Mouse (Mus musculus) 416B (cell line): Measurements from ENCODE around the gene Myo10.

Source experiments
- DNase-seq: peaks from one replicate; pipeline ENCODE4 v3.0.0; 2011; ENCODE audit warnings: low read depth

Gene Myo10

DNA sequence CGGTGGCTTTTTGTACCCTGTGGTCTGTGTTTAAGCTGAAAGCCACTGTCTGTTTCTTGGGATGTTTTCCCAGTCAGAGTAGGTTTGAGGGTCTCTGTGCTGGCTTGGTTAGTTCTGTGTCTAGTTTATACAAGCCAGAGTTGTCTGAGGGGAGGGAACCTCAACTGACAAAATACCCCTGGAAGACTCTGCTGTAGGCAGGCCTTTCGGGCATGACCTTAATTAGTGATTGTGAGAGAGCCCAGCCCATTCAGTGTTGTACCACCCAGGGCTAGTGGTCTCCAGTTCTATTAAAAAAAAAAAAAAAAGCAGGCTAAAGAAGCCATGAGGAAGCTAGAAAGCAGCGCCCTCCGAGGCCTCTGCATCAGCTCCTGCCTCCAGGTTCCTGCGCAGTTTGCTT, 30.0 kb downstream of the Myo10 start:
- DNase-seq: no peak

GRCm38 (mm10) chr15:25652933-25653332, 30.6 kb downstream of the Myo10 start:
- DNase-seq: no peak

GRCm38 (mm10) chr15:25653680-25654079, 31.4 kb downstream of the Myo10 start:
- no peak for DNase-seq

- no peak for DNase-seq
Observed at GRCm38 (mm10) chr15:25662833-25663519, 40.7 kb downstream of the Myo10 start.

DNA sequence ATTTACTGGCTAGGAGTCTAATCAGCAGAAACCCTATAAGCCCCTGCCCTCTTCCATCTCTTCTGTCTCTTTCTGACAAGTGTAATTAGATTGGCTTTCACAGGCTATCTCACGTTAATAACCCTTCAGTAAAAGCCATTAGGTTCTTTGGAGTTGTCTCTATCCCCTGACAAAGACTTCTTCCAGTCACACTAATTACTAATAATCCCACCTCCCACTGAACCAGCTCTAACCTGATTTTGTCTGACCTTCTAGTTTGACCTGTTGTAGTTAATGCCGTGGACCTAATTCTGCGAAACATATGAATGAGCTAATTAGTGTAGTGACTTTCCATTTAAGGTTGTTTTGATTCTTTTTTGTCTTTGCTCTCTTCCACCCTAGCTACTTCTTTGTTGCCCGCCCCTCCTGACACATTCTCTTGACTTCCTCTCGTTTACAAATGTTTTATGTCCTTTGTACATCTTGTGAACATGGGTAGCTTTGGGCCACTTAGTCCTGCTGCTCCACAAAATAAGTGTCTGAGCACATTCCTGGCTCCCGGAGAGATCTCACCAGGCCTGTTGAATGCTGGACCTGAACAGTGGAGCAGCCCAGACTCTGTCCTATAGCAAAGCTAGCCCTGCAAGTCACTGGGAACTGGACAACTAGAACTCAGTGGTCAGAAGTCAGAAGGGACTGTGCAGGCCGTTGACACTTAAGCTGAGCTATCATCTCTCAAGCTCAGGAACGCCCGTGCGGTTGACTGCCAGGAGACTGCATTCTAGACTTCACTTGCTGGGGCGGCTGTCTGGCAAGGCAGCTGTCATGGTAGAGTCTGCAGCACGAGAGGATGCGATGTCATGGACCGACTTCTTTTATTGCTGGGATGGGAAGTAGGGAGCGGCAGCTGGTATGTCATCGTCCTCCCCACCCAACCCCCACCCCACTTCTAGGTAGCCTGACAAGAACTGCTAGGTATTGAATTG, 47.2 kb downstream of the Myo10 start:
- DNase-seq: no peak

DNA sequence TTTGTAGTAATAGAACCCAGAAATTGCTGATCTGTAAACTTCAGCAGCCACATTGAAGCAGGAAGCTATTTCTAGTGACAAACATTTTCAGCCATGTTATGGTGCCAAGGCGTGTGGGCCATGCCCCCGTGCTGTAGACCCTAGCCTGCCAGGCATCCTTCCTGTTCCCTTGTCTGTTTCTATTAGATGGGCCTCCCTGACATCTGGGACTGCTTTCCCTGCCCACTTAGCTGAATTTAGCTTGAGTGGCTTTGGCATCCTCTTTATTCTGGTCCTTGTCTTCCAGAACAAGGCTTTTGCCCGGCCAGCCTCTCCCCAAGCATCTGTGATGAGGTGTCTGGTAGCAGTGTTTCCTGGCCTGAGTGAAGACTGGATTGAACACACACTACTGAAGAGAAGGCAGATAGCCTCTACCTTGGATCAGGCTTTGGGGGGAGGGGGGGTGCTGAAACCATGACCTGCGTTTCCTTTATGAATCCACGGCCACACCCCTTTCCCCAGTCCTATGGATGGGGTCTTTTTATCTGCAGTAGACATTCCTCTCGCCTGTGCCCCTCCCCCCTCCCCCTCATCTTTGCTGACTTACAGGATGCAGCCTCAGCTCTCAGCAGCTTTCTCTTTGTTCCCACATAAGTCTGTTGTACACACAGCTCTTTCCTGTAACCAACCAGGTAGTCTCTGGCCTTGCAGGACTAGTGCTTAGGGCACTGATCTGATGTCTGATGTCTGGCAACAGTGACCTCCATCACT, 51.1 kb downstream of the Myo10 start:
- no peak for DNase-seq

- no peak for DNase-seq
Observed at GRCm38 (mm10) chr15:25674099-25674931, 52.0 kb downstream of the Myo10 start.

DNA sequence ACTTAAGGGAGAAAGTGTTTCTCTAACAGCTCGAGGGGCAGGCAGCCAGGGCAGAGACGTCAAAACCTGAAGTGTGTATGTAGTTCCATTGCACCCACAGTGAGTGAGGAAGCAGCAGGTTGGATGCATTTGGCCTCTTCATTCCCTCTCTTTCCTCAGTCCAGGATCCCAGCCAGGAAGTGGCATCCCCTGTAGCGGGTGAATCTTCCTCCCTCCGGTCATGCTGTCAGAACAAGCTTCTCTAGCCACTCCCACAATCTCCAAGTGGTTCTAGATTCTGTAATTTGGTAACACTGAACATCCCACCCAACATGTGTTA, 52.6 kb downstream of the Myo10 start:
- DNase-seq: no peak

DNA sequence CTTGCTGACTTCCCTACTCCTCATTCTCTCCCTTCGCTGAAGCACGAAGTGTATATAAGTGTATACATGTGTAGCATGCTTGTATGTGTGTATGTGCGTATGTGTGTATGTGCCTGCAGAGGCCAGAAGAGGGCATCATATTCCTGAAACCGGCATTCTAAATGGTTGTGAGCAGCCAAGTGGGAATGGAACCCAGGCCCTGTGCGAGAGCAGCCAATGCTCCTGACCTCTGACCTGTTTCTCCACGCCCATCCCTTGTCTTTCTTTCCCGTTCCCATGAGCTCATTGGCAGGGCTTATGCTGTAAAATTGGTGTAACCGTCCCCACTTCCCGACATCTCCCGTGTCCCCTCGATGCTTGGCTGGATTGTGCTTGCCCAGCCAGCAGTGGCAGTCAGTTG, 53.0 kb downstream of the Myo10 start:
- DNase-seq: no peak

GRCm38 (mm10) chr15:25676056-25676785, 53.9 kb downstream of the Myo10 start:
- no peak for DNase-seq

DNA sequence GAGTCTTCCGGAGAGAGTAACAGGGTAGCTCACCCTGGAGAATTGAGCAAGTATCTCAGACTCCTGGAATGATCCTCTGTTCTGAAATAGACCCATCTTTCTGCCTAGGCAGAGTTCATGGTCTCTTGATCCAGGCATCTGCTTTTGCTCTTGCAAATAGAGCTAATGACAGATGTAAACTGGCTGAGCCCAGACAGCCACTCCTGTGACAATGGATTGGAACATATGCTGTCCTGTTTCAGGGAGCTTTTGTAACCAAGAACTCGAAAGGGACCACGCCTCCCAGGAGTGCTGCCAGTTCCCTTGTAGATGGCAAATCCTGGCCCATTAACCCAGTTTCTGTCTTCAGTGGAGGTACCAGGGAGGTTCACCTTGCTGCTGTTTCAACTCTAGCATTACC, 56.8 kb downstream of the Myo10 start:
- no peak for DNase-seq

GRCm38 (mm10) chr15:25679616-25680015, 57.3 kb downstream of the Myo10 start:
- DNase-seq: no peak

GRCm38 (mm10) chr15:25680269-25680818, 58.0 kb downstream of the Myo10 start:
- DNase-seq: no peak

- no peak for DNase-seq
Observed at GRCm38 (mm10) chr15:25682953-25683507, 60.7 kb downstream of the Myo10 start.

- DNase-seq: no peak
Observed at GRCm38 (mm10) chr15:25685186-25685585, 62.9 kb downstream of the Myo10 start.

DNA sequence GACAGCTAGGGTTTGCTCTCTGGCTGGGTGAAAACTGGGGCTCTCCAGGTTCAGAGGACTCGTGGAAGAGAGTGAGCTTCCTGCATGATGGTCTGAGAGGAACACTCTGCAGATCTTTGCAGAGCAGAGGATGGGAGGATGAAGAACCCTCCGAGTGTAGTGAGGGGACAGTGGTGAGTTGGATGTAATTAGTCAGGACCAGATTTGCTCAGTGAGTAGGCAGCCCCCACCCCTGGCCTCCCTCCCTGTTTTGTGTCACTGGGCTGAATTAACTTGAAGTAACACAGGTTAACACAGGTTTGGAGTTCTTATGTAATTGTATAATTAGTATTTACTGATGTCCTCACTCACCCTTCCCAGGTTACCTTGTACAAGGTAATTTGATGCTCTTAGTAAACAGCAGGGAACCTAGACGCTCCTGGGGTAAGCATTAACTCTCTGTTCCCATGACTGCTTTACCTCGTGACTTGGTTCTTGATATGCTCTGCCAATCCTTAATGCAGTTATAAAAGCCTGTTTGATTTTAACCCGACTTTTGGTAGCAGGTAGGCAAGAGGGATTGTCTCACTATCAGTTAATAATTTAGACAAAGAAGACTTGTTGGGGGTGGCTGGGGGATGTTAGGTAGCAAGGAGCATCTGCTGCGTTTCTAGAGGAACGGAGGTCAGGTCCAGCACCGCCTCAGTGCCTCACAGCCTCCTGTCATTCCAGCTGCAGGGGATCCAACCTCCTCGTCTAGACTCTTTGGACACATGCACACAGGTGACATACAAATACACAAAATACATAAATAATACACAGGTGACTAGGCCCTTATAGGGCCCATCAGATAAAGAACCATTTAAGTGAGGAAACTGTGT, 66.3 kb downstream of the Myo10 start:
- no peak for DNase-seq

GRCm38 (mm10) chr15:25689477-25689876, 67.2 kb downstream of the Myo10 start:
- no peak for DNase-seq

- DNase-seq: no peak
Observed at GRCm38 (mm10) chr15:25690066-25690745, 67.9 kb downstream of the Myo10 start.

GRCm38 (mm10) chr15:25690746-25691105, 68.4 kb downstream of the Myo10 start:
- DNase-seq: no peak
